Mouse (Mus musculus): ENCODE results near the gene Crk.

Crk gene

DNA sequence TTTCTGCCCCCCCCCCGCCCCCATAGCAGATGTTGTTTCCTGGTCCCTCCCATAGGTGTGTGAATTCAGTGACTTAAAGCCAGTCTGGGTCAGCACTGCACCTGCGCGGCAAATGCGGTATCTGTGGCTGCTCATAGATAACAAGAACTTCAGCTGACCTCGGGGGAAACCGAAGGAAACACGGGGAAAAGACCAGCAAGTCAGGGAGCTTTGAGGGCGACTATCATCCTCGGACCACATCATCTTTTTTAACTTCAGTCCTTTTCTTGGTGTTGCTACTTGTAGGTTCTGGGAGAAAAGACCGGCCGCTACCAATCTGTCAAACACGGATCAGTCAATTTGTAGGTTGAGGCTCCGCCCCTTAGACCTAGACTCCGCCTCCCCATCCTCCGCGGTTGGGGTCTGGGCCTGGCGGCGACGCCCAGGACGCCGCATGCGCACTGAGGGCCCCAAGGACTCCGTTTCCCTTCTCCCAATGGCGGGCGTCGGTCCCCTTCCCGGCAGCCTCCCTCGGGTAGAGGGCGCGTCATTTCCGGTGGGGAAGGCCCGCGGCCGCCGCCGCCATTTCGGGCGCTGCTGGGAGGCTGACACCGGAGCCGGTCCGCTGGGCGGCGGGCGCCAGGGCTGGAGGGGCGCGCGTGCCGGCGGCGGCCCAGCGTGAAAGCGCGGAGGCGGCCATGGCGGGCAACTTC lies at the start of gene Crk:
Crk (plus strand) TSS at position 513 of the 692 bp plus-strand sequence.
- in situ Hi-C loops (cut with MseI, MboI): no loop called here

DNA sequence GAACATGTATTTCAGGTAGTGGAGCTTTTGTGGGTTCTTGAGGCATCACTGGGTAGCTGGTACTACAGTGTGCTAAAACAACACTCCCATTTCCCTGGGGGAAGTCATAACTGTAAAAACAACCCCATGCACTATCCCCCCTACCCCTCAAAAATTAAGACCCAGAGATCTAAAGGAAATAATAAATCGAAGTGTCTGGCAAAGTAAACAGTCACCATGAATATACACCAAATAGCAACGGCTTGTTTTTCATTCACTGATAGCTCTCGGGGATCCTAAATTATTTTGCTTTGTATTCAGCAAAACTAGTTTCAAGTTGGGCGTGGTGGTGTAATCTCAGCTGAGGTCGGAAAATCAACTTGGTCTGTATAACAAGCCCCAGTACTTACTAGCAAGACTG lies 49.0 kb upstream of the Crk start:
- in situ Hi-C loops (cut with MseI, MboI): no loop called here

DNA sequence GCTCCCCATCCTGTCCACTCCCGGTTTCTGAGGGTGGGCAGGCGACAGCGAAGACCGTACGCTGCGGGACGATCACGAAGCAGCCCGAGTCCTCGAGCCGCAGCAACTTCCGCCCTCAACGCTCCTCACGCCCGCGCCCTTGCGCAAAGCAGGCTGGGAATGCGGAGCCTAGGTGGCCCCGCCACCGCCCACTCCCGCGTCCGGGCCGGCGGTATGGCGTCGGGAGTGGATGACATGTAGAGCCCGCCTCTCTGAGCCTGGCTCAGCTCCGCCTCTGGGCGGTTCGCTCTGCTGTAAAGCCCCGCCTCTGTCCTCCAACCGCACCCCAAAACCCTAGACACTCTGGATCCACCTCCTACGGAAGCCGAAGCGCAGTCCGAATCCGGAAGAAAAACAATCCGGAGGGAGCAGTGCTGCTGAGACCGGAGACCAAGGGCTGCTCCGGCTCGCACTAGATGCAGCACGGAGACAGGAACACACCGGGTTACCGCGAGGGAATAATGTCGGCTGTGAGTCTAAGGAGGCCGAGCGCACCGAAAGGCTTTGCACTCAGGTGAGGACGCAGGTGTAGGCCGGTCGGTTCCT lies 48.3 kb upstream of the Crk start, which contains the start of gene Inpp5k:
Inpp5k (plus strand) TSS at position 344 of the 585 bp plus-strand sequence.
- in situ Hi-C loops (cut with MseI, MboI): no loop called here

DNA sequence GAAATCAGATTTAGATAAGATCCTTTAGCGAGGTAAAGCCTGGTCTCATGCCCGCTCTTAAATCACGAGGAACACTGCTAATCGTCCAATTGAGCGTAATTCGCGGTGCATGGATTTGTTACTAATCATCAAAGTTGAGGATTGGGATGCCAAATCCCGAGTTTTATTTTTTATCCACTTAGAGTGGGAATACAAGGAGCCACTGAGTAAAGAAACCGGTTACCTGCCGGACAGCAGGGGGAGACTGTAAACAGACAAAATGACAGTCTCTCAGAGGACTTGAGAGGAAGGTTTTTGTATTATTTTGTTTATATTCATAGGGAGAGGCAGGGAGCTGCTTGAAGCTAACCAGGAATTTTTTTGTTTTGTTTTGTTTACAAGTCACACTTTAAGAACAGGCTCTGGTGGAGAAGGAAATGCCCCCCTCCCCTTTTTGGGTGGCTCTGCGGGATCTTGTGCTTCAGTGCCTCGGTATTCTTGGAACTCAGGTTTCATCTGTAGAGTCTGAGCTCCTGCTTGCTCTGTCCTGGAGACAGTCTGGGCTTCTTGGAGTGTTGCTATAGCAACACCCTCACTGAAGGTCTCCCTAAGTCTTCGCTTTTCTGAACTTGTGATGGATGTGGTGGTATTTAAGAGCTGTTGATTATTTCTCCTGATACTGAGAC lies 47.4 kb upstream of the Crk start:
- in situ Hi-C loops (cut with MseI, MboI): no loop called here

DNA sequence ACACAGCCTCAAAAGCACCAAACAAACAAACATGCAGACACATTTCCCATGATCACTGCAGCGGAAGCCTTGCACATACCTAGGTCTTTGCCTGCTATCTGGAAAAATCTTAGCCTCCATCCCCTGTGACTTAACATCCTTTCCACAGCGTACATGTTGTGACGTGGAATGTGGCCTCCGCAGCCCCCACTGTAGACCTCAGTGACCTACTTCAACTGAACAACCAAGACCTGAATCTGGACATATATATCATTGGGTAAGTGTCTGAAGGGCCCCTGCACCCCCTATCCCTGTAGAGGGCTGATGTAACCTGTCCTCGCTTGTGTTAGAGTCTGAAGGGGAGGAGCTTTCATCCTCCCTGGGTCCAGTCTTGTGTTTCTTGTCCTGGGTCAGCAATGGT lies 46.1 kb upstream of the Crk start:
- in situ Hi-C loops (cut with MseI, MboI): no loop called here

DNA sequence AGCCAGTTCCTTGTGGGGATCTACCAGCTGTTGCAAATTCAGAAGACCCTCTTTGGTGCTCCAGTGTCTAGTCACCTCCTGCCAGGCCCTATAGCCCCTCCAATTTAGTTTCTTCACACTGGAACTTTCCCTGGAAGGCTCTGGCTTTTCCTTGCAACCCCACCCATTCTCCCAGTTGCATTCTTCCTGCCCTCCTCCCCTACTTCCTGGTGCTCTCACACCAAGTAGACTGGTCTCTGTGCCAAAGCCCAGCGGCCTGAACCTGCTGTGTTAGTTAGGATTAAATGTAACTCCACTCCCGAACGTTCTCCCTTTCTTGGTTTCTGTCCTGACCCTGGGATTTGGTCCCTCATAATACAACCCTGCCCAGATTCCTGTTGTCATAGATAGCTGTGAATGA lies 44.3 kb upstream of the Crk start:
- in situ Hi-C loops (cut with MseI, MboI): no loop called here

DNA sequence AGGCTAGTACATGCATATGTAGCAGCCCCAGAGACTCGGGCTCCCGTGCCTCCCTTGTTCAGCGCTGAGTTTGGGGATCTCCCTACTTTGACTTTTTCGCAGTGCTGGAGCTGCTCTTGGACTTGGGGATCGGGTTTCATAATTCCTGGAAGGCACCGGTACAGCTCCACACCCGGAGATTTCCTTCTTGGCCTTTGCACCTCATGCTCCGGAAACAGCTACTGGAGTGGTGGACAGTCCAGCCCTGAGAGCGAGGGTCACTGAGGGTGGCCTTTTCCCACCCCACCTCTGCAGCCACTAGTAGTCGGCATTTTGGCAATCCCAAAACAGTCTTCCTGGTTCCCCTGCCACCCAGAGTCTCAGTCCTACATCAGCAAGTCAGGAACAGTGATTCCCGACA lies 43.7 kb upstream of the Crk start:
- in situ Hi-C loops (cut with MseI, MboI): no loop called here

DNA sequence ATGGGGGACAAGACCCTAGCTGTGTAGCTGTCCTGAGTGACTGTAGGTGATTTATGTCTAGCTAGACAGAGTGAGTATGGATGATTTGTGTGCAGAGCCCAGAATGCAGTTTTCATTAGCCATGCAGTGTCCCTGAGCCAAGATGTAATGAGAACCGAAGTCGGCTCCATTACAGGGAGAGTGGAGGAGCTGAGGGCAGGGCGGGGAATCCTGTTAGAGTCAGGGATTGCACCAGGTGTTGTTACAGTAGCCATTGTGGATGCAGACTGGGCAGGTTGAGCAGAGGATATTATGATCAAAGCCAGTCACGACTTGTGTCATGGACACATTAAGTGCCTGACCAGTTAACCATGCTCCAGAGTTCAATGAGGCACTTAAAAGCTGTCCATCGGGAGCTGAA lies 35.7 kb upstream of the Crk start:
- in situ Hi-C loops (cut with MseI, MboI): no loop called here

DNA sequence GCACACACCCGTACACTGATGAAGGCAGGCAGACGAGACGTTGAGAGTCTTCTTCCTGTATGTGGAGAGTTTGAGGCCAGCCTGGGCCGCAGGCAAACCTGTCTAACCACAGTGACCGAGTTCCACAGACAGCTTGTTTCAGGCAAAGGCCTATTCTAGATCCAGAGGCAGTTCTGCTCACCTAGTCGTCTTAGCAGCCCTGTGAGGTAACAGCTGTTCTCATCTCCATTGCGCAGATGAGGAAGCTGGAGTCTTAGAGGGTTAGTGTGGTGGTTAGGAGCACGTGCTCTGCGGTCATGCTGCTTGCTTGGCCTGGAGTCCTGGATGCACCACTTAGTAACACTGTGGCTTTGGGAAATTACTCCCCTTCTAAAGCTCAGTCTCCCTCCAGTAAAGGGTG lies 34.4 kb upstream of the Crk start:
- in situ Hi-C loops (cut with MseI, MboI): no loop called here

DNA sequence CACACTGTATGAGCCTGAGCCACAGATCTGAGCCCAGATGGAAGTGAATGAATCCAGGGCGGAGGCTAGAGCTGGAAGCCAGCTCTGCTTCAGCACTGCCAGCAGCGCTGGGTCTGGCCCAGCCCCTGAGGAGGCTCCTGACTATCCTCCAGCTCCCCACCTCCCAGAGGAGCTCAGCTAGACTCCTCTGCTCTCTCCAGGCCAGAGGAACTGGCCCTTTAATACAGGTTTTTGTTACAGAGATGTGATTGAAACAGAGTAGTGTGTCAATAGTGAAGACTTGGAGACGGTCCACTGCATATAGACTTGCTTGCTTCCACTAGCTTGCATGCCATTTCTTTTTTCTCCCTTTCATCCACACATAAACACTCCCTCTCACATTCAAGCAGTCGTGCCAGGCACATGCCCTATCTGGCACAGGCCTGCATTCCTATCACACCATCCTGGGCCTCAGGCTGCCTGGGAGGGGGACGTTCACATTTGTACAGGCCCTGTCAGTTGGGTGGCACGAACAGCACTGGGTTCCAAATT lies 31.3 kb upstream of the Crk start:
- in situ Hi-C loops (cut with MseI, MboI): no loop called here

DNA sequence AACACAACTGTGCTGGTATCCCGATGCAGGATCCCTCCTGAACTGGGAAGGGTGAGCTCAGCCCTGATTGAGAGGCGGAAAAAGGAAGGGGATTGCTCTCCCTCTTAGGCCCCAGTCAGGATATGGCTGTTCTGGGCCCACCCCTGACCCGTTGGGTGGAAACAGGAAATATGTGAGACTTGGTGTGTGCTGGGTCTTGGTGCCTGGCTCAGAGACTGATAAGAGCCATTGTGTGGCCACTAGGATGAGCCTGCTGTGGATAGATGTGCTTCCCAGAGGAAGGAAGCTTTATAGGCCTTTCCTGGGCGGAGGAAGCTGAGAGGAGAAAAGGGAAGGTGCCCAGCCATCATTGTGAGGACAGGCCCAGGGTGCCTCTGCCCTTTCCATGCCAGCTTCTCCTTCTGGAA lies 29.9 kb upstream of the Crk start:
- in situ Hi-C loops (cut with MseI, MboI): no loop called here

DNA sequence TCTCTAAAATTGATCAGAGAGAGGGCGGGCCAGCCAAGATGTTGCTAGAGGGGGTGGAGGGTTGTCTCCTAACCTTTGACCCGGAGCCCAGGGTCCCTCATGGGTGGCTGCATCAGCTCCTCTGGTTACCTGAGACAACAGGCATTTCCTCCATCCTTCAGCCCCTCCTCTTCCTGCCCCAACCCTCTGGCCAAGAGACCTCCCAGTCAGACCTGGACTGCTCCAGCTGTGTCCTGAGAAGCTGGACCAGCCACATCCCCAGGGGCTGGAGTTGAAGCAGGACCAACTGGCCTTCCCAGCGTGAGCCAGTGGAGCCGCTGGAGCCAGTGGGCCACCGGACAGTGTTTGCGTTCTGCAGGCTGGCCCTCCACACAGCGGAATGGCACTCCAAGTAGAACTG lies 28.7 kb upstream of the Crk start, which contains the start of gene Myo1c:
Myo1c (plus strand) TSS at position 194 of the 400 bp plus-strand sequence.
- in situ Hi-C loops (cut with MseI, MboI): no loop called here

DNA sequence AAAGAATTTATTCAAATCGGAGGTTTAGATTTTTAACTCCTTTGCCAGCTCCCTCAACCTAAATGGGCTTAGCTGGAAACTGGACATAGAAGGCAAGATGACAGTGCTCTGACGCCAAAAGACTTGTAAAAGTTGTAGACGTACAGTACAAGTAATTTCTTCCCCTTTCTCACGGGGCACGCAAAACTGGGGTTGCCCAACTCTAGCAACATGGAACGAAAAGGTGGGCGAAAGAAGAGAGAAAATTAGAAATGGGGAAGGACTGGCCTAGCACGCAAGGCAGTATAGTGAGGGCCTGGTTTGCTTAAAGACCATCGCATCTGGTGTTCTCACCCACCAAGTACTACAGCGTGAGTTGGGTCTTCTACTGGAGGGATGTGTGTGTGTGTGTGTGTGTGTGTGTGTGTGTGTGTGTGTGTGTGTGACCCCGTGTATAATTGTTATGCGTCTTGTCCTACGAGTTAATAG lies 28.1 kb upstream of the Crk start:
- in situ Hi-C loops (cut with MseI, MboI): no loop called here

DNA sequence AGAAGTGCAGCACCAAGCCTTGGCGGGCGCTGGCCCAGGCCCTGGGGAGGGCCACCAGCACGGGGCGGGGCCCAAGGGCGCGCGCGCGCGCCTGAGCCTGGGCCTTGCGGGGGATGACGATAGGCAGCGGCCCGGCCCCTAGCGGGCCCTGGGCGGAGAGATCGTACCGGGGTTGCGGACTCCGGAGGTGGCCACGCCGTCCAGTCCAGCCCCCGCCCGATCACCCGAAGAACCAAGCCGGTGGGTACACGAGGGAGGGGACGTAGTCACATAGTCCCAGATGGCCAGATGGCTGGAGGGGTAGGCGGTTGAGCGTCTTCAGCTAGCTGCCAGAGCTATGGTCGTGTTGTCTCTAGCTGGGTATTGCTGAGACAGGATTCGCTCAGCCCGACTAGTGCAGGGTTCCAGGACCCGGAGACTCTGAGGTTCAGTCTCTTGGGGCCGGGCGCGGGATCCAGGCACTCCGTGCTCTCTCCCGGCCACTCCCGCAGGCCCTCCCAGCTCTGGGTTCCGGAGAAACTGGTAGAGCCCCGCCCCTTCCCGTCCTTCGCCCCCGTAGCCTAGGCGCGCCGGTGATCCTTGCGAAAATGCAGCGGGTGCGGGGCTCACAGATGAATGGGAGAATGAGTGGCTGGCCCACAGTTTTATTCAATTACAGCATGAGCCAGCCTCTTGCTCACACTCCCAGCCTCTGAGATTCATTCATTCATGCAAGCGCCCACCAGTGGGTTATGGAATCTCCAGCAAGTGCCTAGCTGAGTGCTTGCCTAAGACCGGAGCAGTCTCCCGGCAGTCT lies 27.4 kb upstream of the Crk start:
- in situ Hi-C loops (cut with MseI, MboI): no loop called here

DNA sequence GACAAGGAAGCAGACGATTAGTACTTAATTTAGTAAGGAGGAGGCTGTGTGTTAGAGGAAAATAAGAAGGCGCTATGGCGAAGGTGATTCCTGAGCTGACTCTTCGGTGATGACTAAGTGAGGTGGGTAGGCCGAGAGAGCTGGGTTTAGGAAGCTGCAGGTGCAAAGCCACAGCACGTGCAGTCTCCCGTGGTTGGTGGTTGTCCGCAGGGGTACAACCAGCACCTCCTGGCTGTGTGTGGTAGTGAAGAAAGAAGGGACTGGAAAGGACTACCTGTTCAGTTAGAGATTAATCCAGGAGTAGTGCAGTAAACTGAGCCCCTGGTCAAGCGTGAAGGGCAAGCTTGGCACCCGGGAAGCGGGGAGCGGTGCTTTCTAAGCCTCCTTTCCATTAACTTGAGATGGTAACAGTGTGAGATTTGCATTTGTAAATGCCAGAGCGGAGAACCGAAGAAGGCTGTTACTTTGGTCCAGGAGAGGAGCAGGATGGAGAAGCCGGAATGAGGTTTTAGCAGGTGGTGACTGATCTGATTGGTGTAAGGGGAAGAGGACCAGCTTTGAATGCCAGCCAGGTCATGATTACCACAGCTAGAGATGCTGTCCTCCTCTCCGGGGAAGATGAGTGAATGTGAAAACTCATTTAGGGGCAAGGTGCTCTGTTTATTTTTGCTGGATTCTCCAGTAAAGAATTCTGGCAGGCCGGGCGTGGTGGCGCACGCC lies 26.7 kb upstream of the Crk start:
- in situ Hi-C loops (cut with MseI, MboI): no loop called here

DNA sequence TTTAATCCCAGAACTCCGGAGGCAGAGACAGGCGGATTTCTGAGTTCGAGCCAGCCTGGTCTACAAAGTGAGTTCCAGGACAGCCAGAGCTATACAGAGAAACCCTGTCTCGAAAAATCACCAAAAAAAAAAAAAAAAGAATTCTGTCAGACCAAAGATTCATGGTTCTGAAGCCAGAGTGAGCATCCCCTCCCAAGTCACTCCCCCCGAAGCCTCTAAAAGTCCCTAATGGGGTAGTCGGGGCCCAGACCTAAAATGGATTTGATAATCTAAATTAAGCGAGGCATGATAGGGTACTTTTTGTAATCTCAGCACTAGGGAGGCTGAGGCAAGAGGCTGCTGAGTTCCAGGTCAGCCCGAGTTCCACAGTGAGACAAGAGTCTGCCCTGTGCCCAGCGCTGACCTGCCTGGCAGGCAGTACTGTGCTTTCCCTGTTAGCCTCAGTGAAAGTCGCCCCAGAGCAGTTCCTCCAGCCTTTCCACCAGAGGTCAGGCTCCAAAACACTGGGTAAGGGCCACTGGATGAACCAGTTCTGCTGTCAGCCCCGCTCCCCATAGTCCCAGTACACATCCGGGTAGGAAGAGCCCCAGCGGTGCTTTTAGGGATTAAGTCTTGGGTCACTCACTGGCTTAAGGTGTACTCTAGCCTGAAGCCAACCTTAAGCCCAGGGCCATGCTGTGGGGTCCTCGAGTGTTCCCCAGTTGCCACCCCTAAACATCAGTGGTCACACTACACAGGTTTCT lies 25.9 kb upstream of the Crk start:
- in situ Hi-C loops (cut with MseI, MboI): no loop called here

DNA sequence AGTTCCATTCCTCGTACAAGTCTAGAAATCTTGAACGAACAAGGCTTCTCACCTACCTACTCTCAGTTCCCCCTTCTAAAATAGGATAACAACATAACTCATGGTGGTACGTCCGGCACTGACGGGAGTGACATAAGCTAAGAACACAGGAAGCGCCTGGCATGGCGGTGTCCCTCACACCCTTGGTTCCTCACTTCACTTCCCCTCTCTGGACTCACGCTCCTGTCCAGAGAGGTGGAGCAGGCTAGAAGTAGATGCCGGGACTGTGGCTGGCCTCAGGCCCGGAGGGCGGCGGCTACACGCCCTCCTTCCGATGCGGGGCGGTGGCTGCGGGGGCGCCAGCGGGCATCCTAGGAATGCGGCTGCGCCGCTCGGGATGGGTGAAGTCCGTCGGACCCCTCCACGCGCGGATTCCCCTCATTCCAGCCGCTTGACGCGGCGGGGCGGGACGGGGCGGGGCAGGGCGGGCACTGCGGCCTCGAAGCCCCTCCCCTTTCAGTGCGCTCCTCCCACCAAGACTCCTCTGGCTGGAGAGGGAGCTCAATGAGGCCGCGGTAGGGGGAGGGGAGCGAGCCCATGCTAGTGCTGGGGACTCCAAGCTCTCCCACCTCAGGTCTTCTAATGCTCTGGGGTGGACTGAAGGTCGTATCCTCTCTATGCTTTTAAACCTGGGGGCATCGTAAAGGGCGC lies 25.1 kb upstream of the Crk start:
- in situ Hi-C loops (cut with MseI, MboI): no loop called here

DNA sequence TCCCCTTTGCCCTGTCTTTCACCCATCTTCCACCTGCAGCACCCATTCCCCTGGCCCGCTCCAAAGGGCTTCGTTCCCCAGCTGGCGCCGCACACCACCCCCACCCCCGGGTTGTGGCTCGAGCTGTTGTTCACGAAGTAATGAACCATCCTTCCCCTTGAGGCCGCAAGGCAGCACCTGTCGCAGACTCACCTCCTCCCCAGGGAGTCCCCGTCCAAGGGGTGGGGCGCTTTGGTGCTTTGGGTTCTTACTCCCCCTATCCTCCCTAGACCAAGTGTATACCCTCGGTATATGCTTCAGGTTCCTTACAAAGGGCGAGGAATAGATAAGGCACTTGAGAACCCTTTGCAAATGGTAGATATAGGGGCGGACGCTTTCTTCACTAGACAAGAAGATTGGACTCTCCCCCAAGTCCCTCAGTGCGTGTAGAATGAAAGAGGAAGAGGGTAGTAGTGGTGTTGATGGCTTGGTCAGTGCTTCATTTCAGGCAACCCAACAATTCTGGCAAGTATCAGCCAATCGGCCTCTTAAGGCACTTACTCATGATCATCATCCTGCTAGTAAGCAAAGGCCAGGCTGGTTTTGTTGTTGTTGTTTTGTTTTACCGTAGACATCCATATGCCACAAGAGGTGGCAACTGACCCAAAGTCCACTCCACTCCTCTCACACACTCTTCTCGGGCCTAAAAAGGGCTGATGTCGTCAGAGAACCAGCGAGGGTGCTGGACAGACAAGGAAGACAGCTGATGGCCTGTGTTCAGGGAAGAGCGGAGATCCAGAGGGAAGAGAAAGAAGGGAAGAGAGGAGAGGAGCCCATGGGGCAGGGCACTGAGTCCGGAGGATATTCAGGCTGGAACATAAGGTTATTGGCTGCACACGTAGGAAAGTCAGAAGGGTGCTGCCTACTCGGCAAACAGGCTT lies 24.3 kb upstream of the Crk start:
- in situ Hi-C loops (cut with MseI, MboI): no loop called here

All from mouse trophoblast stem cell (cell line).